Mouse (Mus musculus): Measurements from ENCODE around the gene Gm21708. TPM values are rescaled to one million over a fixed set of nuclear protein-coding genes. Genes with fewer than 3 reads are reported as not detected.
"Not testable (repeated sequence)": the region's sequence is repeated elsewhere in the genome, so short reads cannot be mapped to it uniquely, and the experiment has no call there.

Gene Gm21708
- polyA plus RNA-seq (2012; rRNA removed), result not detected in 2 replicates

- not testable (repeated sequence) for H3K27me3 ChIP-seq (ENCODE audit: control insufficient read depth, insufficient read depth, low read length); H3K4me3 ChIP-seq (replicated peaks; ENCODE audit: insufficient read depth, low read depth, low read length); H3K27ac ChIP-seq (ENCODE audit: insufficient read depth, low read length); H3K4me1 ChIP-seq (ENCODE audit: control insufficient read depth, insufficient read depth, low read length); DNase-seq
- no CpG with 5 or more reads among the region's 9 CpGs for WGBS
These were observed at the start of gene Gm21708, which contains the start of gene Gm21704 for GRCm38 (mm10) chrY:3410067-3410466. Gene Gm21708, minus strand, starts transcription at chrY:3410167. Gene Gm21704, minus strand, starts transcription at chrY:3410167.

Other genes with a start within 250 kb of the Gm21708 start
- gene Gm21677, start 103.7 kb downstream of the Gm21708 start, polyA plus RNA-seq (2012; rRNA removed), result not detected in 2 replicates
- gene Gm21693, start 64.8 kb downstream of the Gm21708 start, polyA plus RNA-seq (2012; rRNA removed), result not detected in 2 replicates
- not detected in 2 replicates for gene Gm21704, start within 50 bp of the Gm21708 start, polyA plus RNA-seq (2012; rRNA removed)

Data from cerebellum, adult 2 months (tissue).